Mouse (Mus musculus) cerebellum, adult 2 months (tissue): ENCODE results near the gene Hmga2. TPM values are rescaled to one million over a fixed set of nuclear protein-coding genes. Genes with fewer than 3 reads are reported as not detected.

ENCODE experiments used
- DNase-seq, 2 experiments: peaks; one replicate each; pipeline ENCODE4 v3.0.0; 2021
- H3K27ac ChIP-seq: fragments of 200-500 bp; 2 replicates; pipeline ENCODE4 v1.5.1; 2012; ENCODE audit warnings: low read length, control low read depth, inconsistent platforms; ENCODE audit not compliant: insufficient read depth
- H3K27me3 ChIP-seq: fragments of 200-500 bp; 2 replicates; pipeline ENCODE4 v1.6.1; 2012; ENCODE audit warnings: inconsistent platforms, mild to moderate bottlenecking, low read length, moderate library complexity; ENCODE audit not compliant: control insufficient read depth, insufficient read depth
- H3K4me1 ChIP-seq: fragments of 200-500 bp; 2 replicates; pipeline ENCODE4 v1.6.1; 2011; ENCODE audit warnings: low read length; ENCODE audit not compliant: control insufficient read depth, insufficient read depth
- H3K4me3 ChIP-seq: fragments of 200-500 bp; replicated peaks from 2 replicates; pipeline ENCODE3; 2011; ENCODE audit warnings: mild to moderate bottlenecking, low read depth, low read length, control low read depth; ENCODE audit not compliant: insufficient read depth
- CTCF ChIP-seq: fragments of 200-500 bp; IDR thresholded peaks from 2 replicates; pipeline ENCODE4 v1.5.1; 2011; ENCODE audit warnings: low read depth, mild to moderate bottlenecking, control low read depth, low read length, moderate library complexity, borderline replicate concordance; ENCODE audit not compliant: insufficient read depth
- POLR2A ChIP-seq: fragments of 200-500 bp; IDR thresholded peaks from 2 replicates; pipeline ENCODE4 v1.6.1; 2011; ENCODE audit warnings: low read length, control low read depth, borderline replicate concordance; ENCODE audit not compliant: insufficient read depth
- WGBS: fragments of 180-500 bp; shearing (Covaris S2); methylation state at CpG from one replicate; pipeline ENCODE4 v1.1.7; 2018; 5-methylcytosine and 5-hydroxymethylcytosine counted together
- polyA plus RNA-seq: library from polyadenylated mRNA; depleted of rRNA; stranded (reverse); fragments of >200 nt; gene quantifications from 2 replicates; pipeline ENCODE4 v1.2.3, GENCODE M21; 2012

The Hmga2 gene
- polyA plus RNA-seq, 1 experiment, result 0.05 TPM

GRCm38 (mm10) chr10:120389707-120390106 lies 86.6 kb downstream of the Hmga2 start:
- H3K4me3 ChIP-seq, result no peak overlapping the region
- DNase-seq, result no peak
- H3K4me1 ChIP-seq, result no peaks in the 10 kb centered on the region
- WGBS, result 65% methylated on average over 6 of the region's 6 CpGs
- TF ChIP-seq POLR2A (no peak), CTCF (no peak)
- H3K27me3 ChIP-seq, result no peaks in the 10 kb centered on the region; the same call in 1 of the 2 replicates
- H3K27ac ChIP-seq, result no peak overlapping the region

DNA sequence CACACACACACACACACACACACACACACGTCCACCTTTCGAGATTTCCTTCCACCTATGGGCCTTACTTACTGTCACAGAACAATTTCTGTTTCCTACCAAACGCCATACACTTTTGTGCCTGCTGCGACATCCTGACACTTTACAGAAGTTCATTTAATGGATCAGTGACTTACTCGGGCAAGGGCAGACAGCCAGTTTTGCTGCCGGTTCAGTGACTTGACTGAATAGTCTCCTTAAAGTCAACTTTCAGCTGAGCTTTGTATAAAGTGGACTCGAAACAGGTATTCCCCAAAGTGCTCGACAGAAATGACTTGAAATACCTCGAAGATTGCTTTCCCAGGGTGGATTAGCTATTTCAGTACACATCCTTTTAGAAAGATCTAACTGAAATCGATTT lies 87.3 kb downstream of the Hmga2 start:
- WGBS, result 10% methylated on average over 10 of the region's 10 CpGs

GRCm38 (mm10) chr10:120388400-120388871 lies 87.8 kb downstream of the Hmga2 start:
- WGBS, result 6% methylated on average over 8 of the region's 8 CpGs
- H3K4me3 ChIP-seq, result no peak overlapping the region
- no peaks in the 10 kb centered on the region; the same call in 1 of the 2 replicates for H3K27me3 ChIP-seq
- H3K27ac ChIP-seq, result no peak overlapping the region
- TF ChIP-seq CTCF, result no peak
- no peak for TF ChIP-seq POLR2A
- DNase-seq, result no peak
- no peaks in the 10 kb centered on the region for H3K4me1 ChIP-seq

More for the DNA sequence above, 87.3 kb downstream of the Hmga2 start:
- TF ChIP-seq CTCF, result no peak
- no peak for TF ChIP-seq POLR2A
- no peak overlapping the region for H3K4me3 ChIP-seq
- H3K4me1 ChIP-seq, result no peaks in the 10 kb centered on the region
- no peaks in the 10 kb centered on the region; the same call in 1 of the 2 replicates for H3K27me3 ChIP-seq
- no peak overlapping the region for H3K27ac ChIP-seq
- peak in 1 of 2 experiments; percentile 7 for DNase-seq

GRCm38 (mm10) chr10:120387105-120387504 lies 89.2 kb downstream of the Hmga2 start:
- 78% methylated on average over 8 of the region's 8 CpGs for WGBS
- H3K27me3 ChIP-seq, result no peaks in the 10 kb centered on the region; the same call in 1 of the 2 replicates
- no peak for DNase-seq
- no peak overlapping the region for H3K27ac ChIP-seq
- no peak overlapping the region for H3K4me3 ChIP-seq
- TF ChIP-seq CTCF (no peak), POLR2A (no peak)
- H3K4me1 ChIP-seq, result no peaks in the 10 kb centered on the region

GRCm38 (mm10) chr10:120384797-120385600 lies 91.3 kb downstream of the Hmga2 start:
- H3K4me1 ChIP-seq, result no peaks in the 10 kb centered on the region
- TF ChIP-seq CTCF (no peak), POLR2A (no peak)
- no peak for DNase-seq
- no peak overlapping the region for H3K4me3 ChIP-seq
- 63% methylated on average over 10 of the region's 10 CpGs for WGBS
- no peaks in the 10 kb centered on the region; the same call in 1 of the 2 replicates for H3K27me3 ChIP-seq
- H3K27ac ChIP-seq, result no peak overlapping the region

DNA sequence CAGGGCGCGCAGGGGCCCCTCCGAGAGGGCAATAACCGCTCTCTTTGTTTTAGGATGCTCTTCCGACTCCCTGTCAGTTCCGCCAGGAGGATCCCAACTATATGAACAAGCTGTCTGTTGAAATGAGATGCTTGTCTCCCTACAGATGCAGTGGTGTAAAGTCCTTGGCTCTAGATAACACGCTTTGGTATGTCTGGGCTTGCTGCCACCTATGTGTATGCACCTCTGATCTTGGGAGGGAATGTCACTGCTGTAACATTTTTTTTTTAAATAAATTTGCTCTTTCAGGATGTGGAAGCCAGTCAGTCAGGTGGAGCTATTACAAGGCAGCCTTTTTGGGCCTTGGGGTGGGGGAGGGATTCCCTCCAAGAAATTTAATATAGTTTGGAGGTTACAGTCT lies 92.2 kb downstream of the Hmga2 start:
- Histone ChIP-seq H3K27me3 (no peaks in the 10 kb centered on the region; the same call in 1 of the 2 replicates), H3K27ac (no peak overlapping the region), H3K4me1 (no peaks in the 10 kb centered on the region), H3K4me3 (no peak overlapping the region)
- TF ChIP-seq CTCF (no peak), POLR2A (no peak)
- 10% methylated on average over 7 of the region's 7 CpGs for WGBS
- no peak for DNase-seq

GRCm38 (mm10) chr10:120377795-120378194 lies 98.5 kb downstream of the Hmga2 start:
- H3K4me3 ChIP-seq, result no peak overlapping the region
- no peak overlapping the region for H3K27ac ChIP-seq
- no peak for TF ChIP-seq POLR2A
- no peak for TF ChIP-seq CTCF
- peaks cover 1% of the 10 kb centered on the region; the same call in 1 of the 2 replicates for H3K27me3 ChIP-seq
- no peak for DNase-seq
- H3K4me1 ChIP-seq, result no peaks in the 10 kb centered on the region
- WGBS, result 6% methylated on average over 3 of the region's 3 CpGs

DNA sequence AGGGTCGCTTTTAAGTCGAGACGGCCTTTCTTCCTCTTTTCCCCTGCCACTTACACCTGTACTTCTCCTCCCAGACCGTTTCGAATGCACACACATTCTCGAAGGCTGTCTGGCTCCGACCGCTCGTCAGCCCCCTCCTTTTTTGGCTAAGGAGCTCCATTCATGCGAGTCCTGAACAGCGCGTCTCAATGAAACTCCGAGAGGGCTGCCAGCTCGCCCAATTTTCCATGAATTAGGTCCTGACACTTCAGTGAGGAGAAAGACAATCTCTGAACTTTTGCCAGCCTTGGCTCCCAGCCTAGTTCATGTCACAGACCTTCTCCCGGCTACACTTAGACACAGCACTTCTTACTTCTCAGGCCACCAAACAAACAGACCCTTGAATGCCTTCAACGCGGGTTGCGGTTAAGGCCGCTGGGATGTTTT lies 98.9 kb downstream of the Hmga2 start:
- Histone ChIP-seq H3K27me3 (peaks cover 1% of the 10 kb centered on the region; the same call in 1 of the 2 replicates), H3K4me3 (no peak overlapping the region), H3K4me1 (no peaks in the 10 kb centered on the region), H3K27ac (no peak overlapping the region)
- WGBS, result 1% methylated on average over 19 of the region's 19 CpGs
- TF ChIP-seq POLR2A (no peak), CTCF (no peak)
- peak; percentile 53 to 67 for DNase-seq
